Mouse (Mus musculus) bone marrow, adult 2 months (tissue): ENCODE data around the gene Rrp15.

ENCODE experiments used
- CTCF ChIP-seq: fragments of 200-500 bp; IDR thresholded peaks from 2 replicates; pipeline ENCODE4 v1.5.1; 2011; ENCODE audit warnings: low read length, control low read depth; ENCODE audit not compliant: control insufficient read depth, insufficient read depth
- POLR2A ChIP-seq: fragments of 200-500 bp; IDR thresholded peaks from 2 replicates; pipeline ENCODE4 v1.6.1; 2011; ENCODE audit warnings: low read depth, mild to moderate bottlenecking, control low read depth, low read length, borderline replicate concordance; ENCODE audit not compliant: control insufficient read depth

- no peak for TF ChIP-seq POLR2A
- no peak for TF ChIP-seq CTCF
These were observed 36.2 kb downstream of the Rrp15 start for GRCm38 (mm10) chr1:186712802-186713471.
